Mouse (Mus musculus) CH12.LX (cell line): Measurements from ENCODE around the gene Syt1.

Experiments used
- CTCF ChIP-seq, 2 experiments: IDR thresholded peaks in 1 of 2; conservative IDR thresholded peaks in 1 of 2; 2 replicates each; pipeline ENCODE4 v1.5.1; 2011 to 2012; ENCODE audit warnings: low read depth in 2 of 2, low read length in 2 of 2, improper control_type of control experiment in 1 of 2, inconsistent platforms in 1 of 2, mild to moderate bottlenecking in 1 of 2, moderate library complexity in 1 of 2
- JUND ChIP-seq: conservative IDR thresholded peaks from 2 replicates; pipeline ENCODE4 v1.6.1; 2011; ENCODE audit warnings: low read depth, low read length, improper control_type of control experiment
- POLR2A ChIP-seq: IDR thresholded peaks from 2 replicates; pipeline ENCODE4 v1.6.1; 2011; ENCODE audit warnings: low read depth, mild to moderate bottlenecking, improper control_type of control experiment, low read length
- ZKSCAN1 ChIP-seq: IDR thresholded peaks from 2 replicates; pipeline ENCODE4 v1.6.1; 2012; ENCODE audit warnings: low read depth, inconsistent platforms, low read length, improper control_type of control experiment, borderline replicate concordance

GRCm38 (mm10) chr10:108559607-108559908 lies 451.2 kb downstream of the Syt1 start:
- TF ChIP-seq ZKSCAN1 (no peak), CTCF (conservative IDR thresholded peaks at IDR 0.05 in 1 of 2, IDR thresholded peaks at IDR 0.05 in 1 of 2; ENCODE audit: low read depth in 2 of 2, low read length in 2 of 2) (no peak), JUND (no peak), POLR2A (no peak)
